Mouse (Mus musculus) NIH3T3 (cell line): ENCODE data around the gene Nqo2.

ENCODE experiments used
- DNase-seq: peaks from one replicate; pipeline ENCODE4 v3.0.0-alpha.2; 2012; ENCODE audit warnings: low read depth

Gene Nqo2

GRCm38 (mm10) chr13:33995197-33995596, 30.7 kb downstream of the Nqo2 start:
- DNase-seq, result peak; percentile 90

DNA sequence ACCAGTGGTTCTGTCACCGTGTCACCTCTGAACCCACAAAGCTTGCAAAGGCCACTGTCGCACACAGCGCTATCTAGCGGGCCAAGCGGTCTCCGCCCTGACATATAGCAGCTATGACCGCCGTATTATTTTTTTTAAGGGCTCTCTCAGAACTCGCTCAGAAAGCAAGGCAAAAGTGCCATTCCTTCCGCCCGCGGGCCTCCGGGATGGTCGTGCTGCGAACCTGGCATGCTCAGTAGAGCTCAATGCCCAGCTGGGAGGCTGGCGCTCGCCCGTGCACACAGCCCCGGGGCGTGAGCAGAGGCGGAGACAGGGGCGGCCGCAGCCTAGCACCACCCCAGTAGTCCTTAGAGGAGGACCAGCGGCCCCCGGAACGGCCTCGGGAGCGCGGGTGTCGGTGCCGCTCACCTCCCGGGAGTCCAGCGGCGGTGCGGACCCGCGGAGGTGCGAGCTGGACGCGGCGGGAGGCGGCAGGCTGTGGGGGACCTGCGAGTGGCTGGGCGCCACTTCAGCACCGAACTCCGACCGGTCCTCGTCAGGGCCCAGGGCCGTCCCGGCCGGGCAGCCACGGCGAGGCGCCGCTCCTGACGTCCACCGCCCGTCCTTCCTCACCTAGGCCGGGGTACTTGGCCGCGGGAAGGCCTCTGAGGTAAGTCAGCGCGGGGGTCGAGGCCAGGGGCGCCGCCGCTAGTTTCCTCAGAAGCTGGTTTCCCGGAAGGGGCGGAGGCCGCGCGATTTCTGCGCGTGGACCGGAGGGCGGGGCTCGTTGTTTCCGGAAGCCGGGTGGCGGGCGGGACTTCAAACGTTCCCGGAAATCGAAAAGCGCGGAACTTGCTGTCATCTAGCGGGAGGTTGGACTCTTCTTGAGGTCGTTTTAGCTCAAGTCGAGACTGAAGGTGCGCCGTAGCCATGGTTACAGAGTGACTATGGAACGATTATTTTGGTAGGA, 37.8 kb downstream of the Nqo2 start, which contains the start of the genes Ripk1 and Serpinb6a:
Gene Ripk1, plus strand, starts transcription at position 306 of the 949 bp plus-strand sequence.
Gene Serpinb6a, minus strand, starts transcription at position 737 of the 949 bp plus-strand sequence.
- peak; percentile 88 for DNase-seq

DNA sequence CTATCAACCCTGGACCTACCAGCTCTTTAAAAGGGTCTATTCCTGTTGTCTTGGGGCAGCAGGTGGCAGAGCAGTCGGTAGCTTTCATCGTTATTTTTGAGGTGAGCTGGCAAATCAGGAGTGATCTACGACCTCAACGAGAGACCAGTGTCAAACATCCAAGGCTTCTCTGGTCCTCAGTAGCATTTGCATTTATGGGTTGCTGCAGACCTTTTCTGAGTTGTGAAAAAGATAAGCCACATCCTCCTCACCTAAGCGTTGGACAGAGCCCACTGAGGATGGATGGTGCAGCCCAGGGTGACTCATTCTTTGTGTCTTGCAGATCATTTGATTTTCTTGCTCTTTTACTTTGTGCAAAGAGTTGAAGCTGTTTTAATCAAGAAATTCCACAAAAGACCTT, 38.6 kb downstream of the Nqo2 start:
- no peak for DNase-seq

DNA sequence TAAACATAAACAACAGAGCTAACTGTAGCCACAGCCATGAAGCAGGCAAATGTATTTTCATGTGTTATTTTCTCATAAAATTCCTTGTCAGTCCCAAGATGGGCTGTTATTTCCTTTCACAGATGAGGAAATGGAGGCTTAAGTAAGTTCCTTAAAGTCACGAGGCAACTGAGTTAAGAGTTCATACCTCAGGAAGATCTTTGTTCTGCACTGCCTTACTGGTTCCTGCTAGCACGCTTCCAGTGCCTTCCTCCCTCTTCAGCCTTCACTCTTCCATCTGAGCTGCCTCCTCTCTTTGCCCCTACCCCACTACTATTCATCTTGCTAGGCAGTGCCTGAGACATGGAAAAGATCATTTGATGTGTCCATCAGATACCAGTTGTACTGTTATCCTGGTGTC, 42.7 kb downstream of the Nqo2 start:
- DNase-seq, result no peak

- DNase-seq, result no peak
These were observed 52.6 kb downstream of the Nqo2 start for GRCm38 (mm10) chr13:34016927-34017569.

DNA sequence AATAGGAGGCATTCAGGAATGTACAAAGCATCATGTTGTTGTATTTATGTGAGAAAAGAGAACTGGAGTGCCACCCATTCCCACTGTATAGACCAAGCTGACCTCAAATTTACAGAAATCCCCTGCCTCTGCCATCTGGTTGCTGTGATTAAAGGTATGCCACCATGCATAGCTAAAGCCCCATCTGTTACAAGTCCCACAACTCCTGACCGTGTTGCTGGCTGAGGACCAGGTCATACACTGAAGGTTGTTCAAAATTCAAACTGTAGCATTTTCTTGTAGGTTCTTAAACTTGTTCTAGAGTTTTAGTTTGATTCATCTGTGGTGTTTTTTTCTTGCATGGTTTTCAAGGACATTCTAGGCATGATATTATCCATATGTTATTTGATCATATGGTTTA, 54.0 kb downstream of the Nqo2 start:
- no peak for DNase-seq

DNA sequence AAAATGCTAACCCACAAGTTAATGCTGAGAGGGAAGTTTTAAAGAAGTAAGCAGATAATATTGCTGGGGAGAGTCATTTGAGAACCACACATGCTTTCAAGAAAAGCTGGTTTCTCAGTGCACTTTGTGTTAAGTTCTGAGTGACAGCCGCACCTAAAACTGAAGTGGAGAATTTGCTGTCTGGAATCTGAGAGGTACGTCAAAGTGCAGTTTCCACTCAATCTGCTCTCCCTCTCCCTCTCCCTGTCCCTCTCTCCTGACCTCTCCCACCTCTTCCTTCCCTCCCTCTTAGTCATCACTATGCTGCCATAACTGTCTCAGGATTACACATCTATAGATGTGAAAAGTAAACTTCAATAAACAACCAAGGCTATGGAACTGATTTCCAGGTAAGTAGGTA, 57.5 kb downstream of the Nqo2 start:
- DNase-seq, result no peak

GRCm38 (mm10) chr13:34032041-34032440, 67.6 kb downstream of the Nqo2 start:
- DNase-seq, result no peak

GRCm38 (mm10) chr13:34035424-34035823, 70.9 kb downstream of the Nqo2 start:
- no peak for DNase-seq

- DNase-seq, result no peak
These were observed 72.2 kb downstream of the Nqo2 start for GRCm38 (mm10) chr13:34036726-34037125.

DNA sequence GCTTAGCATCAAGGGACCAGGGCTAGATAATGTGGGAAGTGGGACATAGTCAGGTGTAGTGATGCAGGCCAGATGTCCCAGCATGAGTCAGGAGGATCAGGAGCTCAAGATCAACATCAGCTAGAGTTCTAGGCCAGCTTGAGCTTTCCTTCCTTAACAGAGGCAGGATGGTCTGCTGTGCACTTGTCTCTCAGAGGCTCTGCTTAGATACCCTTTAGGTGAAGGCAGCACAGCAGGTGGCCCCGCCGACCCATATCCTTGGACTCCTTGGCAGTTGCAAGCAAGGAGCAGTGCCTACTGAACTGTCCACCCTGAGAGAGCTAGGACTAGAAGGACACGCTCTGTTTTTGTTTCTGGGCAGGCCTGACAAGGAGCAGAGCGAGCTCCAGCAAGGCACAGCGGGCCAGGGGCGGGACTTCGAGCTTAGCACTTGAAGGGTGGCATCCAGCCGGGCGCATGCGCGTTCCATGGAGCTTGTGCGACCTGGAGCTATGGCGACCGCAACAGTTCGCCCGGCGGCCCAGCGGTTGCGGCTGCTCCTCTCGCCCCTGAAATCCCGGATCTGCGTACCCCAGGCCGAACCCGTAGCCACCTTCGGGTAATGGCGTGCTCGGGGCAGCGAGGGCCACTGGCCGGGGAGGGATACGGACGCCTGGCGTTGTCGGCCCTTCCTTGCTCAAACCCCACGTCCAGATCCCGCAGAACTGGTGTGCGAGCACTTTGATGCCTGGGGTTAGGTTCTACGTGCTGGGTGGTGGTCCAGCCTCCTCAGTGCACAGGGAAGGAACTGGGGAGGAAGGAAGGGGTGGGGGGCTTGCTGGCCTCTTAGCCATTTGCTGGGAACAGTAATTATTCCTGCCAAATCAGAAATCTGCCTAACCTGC, 72.9 kb downstream of the Nqo2 start, which contains the start of gene Bphl:
Gene Bphl, plus strand, starts transcription at position 426 of the 884 bp plus-strand sequence.
- DNase-seq, result peak; percentile 93

DNA sequence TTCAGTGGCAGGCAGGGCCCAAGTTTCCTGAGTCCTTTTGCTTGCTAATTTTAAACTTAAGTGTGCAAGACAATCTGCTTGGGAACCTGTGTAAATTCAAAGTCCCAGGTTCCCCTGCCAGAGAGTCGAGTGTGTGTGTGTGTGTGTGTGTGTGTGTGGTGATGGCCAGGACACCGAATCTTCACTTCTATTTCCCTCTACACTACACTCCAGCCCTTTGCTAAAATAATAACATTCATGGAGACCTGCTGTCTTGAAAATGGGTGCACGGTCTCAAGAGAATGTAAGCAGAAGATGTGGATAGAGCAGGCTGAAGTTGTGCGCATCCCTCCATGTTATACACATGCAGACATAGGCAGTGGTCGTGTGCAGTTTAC, 73.6 kb downstream of the Nqo2 start:
- DNase-seq, result peak; percentile 10
